Mouse (Mus musculus) cortical plate, adult 2 months (tissue): Measurements from ENCODE around the gene Tbc1d22a.

Experiments
- CTCF ChIP-seq: fragments of 200-500 bp; IDR thresholded peaks from 2 replicates; pipeline ENCODE4 v1.5.1; 2011; ENCODE audit warnings: mild to moderate bottlenecking, control low read depth, low read length; ENCODE audit not compliant: insufficient read depth; ENCODE audit errors: extremely low read depth
- POLR2A ChIP-seq: fragments of 200-500 bp; IDR thresholded peaks from 2 replicates; pipeline ENCODE4 v1.6.1; 2011; ENCODE audit warnings: mild to moderate bottlenecking, low read length, control low read depth; ENCODE audit not compliant: insufficient read depth; ENCODE audit errors: extremely low read depth

GRCm38 (mm10) chr15:86169817-86170110 is 44.5 kb upstream of the Tbc1d22a start:
- TF ChIP-seq CTCF (no peak), POLR2A (no peak)
